Mouse (Mus musculus): ENCODE measurements at regions not wholly inside any gene's neighbourhood (a gene's known extent, or its start where the extent isn't known, plus 50 kb on each side); places are given as distances from the start of the nearest gene placed in this dataset.
"Not testable (repeated sequence)": the region's sequence is repeated elsewhere in the genome, so short reads cannot be mapped to it uniquely, and the experiment has no call there.

DNA sequence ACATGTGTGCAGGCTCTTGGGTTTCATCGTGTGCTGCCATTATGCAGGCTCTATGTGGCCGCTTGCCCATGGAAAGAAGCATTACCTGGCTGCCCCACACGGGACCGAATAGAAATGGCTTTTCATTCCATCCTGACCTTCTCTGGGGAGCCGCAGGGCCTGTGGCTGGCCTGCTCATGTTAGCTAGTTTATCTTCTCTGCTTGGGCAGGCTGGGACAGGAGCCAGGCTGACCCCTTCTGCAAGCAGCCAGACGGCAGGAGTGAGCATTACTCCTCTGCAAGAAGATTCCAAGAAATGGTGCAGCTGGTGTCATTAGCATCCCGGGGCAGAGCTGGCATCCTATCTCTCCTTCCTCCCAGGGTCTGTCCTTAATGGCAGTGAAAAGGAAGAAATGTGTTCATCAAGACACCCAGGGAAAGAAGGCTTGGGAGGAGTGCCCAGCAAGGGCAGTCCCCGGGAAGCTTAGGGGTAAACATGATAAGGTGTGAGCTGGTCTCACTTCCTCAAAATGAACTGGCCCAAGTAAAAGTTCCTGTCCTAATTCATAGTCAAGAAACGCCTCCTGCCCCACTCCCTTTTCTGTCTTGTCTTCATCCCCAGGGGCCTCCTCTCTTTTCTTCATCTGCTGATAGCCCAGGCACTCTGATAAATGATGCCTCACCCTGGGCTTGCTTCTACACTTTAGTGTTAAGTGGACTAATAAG lies 178.9 kb upstream of the Myt1l start:
- H3K9me3 ChIP-seq (replicated peaks; ENCODE audit: control insufficient read depth, insufficient read depth, low read length, poor library complexity, severe bottlenecking), result no peaks in the 10 kb centered on the region
- no peak overlapping the region for H3K9ac ChIP-seq (ENCODE audit: low read depth, poor library complexity, severe bottlenecking)
- TF ChIP-seq CTCF (IDR thresholded peaks at IDR 0.05; ENCODE audit: low read depth, low read length) (no peak), EP300 (IDR thresholded peaks at IDR 0.05; ENCODE audit: insufficient read depth, low read depth, low read length) (no peak), POLR2A (IDR thresholded peaks at IDR 0.05; ENCODE audit: insufficient read depth, low read length) (no peak)
- no peaks in the 10 kb centered on the region for H3K27me3 ChIP-seq (ENCODE audit: control insufficient read depth, insufficient read depth, low read length, poor library complexity, severe bottlenecking)
- H3K4me3 ChIP-seq (ENCODE audit: low read depth, low read length), result no peak overlapping the region
- no peaks in the 10 kb centered on the region for H3K36me3 ChIP-seq (ENCODE audit: control insufficient read depth, insufficient read depth, low read length, poor library complexity, severe bottlenecking)
- H3K4me1 ChIP-seq (ENCODE audit: control insufficient read depth, insufficient read depth, low read length), result no peaks in the 10 kb centered on the region
- H3K27ac ChIP-seq (ENCODE audit: insufficient read depth, low read length), result no peak overlapping the region

DNA sequence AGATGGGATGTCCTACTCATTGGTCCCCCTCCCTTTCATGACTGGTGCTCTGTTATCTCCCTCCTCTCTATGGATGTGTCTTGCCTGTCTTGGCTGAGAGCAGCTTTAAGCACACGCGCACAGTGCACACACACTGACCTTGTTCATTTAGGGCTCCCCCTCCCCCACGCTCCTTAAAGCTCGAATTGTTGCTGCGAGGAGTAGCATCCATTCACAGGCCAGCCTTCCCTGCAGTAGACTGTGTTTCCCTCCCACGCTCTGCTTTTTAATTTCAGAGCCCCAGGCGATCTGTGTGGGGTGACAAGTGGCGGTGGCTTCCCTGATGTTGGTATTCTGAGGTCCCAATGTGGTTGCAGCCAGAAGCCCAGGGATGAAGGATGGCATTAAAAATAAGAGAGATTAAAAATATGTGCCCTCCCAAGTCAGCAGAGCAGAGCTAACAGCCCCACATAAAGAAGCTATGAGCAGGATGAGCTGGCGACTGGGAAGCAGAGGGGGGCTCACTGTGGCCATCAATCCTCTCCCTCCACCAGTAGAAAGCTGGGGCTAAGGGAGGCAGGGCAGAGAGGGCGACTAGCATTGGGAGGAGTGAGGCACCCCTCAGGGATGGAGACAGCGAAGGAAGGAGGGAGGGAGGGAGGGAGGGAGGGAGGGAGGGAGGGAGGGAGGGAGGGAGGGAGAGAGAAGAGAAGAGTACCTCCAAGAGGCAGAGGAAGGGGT lies 174.2 kb upstream of the Myt1l start:
- no peak overlapping the region for H3K4me3 ChIP-seq (ENCODE audit: low read depth, low read length)
- H3K27ac ChIP-seq (ENCODE audit: insufficient read depth, low read length), result no peak overlapping the region
- no peaks in the 10 kb centered on the region for H3K36me3 ChIP-seq (ENCODE audit: control insufficient read depth, insufficient read depth, low read length, poor library complexity, severe bottlenecking)
- TF ChIP-seq EP300 (IDR thresholded peaks at IDR 0.05; ENCODE audit: insufficient read depth, low read depth, low read length), result no peak
- TF ChIP-seq POLR2A (IDR thresholded peaks at IDR 0.05; ENCODE audit: insufficient read depth, low read length), result no peak
- TF ChIP-seq CTCF (IDR thresholded peaks at IDR 0.05; ENCODE audit: low read depth, low read length), result no peak
- H3K9ac ChIP-seq (ENCODE audit: low read depth, poor library complexity, severe bottlenecking), result no peak overlapping the region
- no peaks in the 10 kb centered on the region for H3K9me3 ChIP-seq (replicated peaks; ENCODE audit: control insufficient read depth, insufficient read depth, low read length, poor library complexity, severe bottlenecking)
- peaks cover 2% of the 10 kb centered on the region for H3K4me1 ChIP-seq (ENCODE audit: control insufficient read depth, insufficient read depth, low read length)
- H3K27me3 ChIP-seq (ENCODE audit: control insufficient read depth, insufficient read depth, low read length, poor library complexity, severe bottlenecking), result no peaks in the 10 kb centered on the region

DNA sequence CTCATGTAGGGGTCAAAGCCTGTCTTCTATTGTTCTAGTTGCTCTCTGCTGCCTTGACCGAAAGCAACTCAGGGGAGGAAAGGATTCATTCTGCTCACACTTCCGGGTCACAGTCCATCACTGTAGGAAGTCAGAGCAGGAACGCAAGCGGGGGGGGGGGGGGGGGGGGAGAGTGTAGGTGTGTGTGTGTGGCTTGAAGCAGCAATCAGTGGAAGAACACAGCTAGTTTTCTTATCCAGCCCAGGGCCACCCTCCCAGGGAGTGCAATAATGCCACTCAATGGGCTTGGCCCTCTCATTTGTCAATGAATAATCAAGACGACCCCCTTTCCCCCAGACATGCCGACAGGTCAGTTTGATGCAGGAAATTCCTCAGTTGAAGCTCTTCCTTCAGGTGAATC lies 173.4 kb upstream of the Myt1l start:
- Histone ChIP-seq H3K9ac (ENCODE audit: low read depth, poor library complexity, severe bottlenecking) (no peak overlapping the region), H3K4me1 (ENCODE audit: control insufficient read depth, insufficient read depth, low read length) (peaks cover 2% of the 10 kb centered on the region), H3K9me3 (replicated peaks; ENCODE audit: control insufficient read depth, insufficient read depth, low read length, poor library complexity, severe bottlenecking) (no peaks in the 10 kb centered on the region), H3K27me3 (ENCODE audit: control insufficient read depth, insufficient read depth, low read length, poor library complexity, severe bottlenecking) (no peaks in the 10 kb centered on the region), H3K27ac (ENCODE audit: insufficient read depth, low read length) (no peak overlapping the region), H3K4me3 (ENCODE audit: low read depth, low read length) (no peak overlapping the region), H3K36me3 (ENCODE audit: control insufficient read depth, insufficient read depth, low read length, poor library complexity, severe bottlenecking) (no peaks in the 10 kb centered on the region)
- TF ChIP-seq POLR2A (IDR thresholded peaks at IDR 0.05; ENCODE audit: insufficient read depth, low read length), result no peak
- TF ChIP-seq EP300 (IDR thresholded peaks at IDR 0.05; ENCODE audit: insufficient read depth, low read depth, low read length), result no peak
- no peak for TF ChIP-seq CTCF (IDR thresholded peaks at IDR 0.05; ENCODE audit: low read depth, low read length)

DNA sequence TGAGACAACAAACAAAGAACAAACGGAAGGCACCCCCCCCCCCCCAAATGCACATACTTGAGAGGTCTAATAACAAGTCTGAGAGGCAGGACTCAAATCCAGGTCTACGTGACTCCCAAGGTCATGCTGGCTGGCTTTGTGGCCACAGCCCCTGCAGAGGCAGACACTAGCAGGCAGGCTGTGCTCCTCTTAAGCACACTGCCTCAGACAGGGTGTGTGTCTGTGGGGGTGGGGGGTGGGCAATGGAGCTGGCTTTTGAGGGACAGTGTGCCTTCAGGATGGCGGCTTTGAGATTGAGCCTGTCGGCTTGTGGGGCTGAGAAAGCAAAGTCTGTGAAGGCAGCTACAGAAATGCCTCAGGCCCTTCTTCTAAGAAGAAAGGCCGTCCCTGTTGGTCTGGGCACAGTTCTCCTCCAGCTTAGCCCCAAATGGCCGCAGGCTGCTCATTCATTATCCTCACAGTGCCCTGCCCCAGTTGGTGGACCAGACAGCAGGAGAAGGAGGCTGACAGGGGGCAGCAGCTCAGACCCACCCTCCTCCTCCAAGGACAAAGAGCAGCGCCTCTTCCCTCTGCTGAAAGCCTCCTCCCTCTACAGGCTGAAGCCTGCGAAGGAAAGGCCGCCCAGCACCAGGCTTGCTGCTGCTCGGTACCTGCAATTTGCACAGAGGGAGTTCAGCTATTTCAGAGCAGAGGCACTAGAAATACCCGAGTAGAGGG lies 171.3 kb upstream of the Myt1l start:
- no peak overlapping the region for H3K27ac ChIP-seq (ENCODE audit: insufficient read depth, low read length)
- H3K4me1 ChIP-seq (ENCODE audit: control insufficient read depth, insufficient read depth, low read length), result peaks cover 2% of the 10 kb centered on the region
- no peaks in the 10 kb centered on the region for H3K27me3 ChIP-seq (ENCODE audit: control insufficient read depth, insufficient read depth, low read length, poor library complexity, severe bottlenecking)
- H3K36me3 ChIP-seq (ENCODE audit: control insufficient read depth, insufficient read depth, low read length, poor library complexity, severe bottlenecking), result no peaks in the 10 kb centered on the region
- no peaks in the 10 kb centered on the region for H3K9me3 ChIP-seq (replicated peaks; ENCODE audit: control insufficient read depth, insufficient read depth, low read length, poor library complexity, severe bottlenecking)
- TF ChIP-seq EP300 (IDR thresholded peaks at IDR 0.05; ENCODE audit: insufficient read depth, low read depth, low read length) (no peak), POLR2A (IDR thresholded peaks at IDR 0.05; ENCODE audit: insufficient read depth, low read length) (no peak), CTCF (IDR thresholded peaks at IDR 0.05; ENCODE audit: low read depth, low read length) (no peak)
- H3K4me3 ChIP-seq (ENCODE audit: low read depth, low read length), result no peak overlapping the region
- no peak overlapping the region for H3K9ac ChIP-seq (ENCODE audit: low read depth, poor library complexity, severe bottlenecking)

DNA sequence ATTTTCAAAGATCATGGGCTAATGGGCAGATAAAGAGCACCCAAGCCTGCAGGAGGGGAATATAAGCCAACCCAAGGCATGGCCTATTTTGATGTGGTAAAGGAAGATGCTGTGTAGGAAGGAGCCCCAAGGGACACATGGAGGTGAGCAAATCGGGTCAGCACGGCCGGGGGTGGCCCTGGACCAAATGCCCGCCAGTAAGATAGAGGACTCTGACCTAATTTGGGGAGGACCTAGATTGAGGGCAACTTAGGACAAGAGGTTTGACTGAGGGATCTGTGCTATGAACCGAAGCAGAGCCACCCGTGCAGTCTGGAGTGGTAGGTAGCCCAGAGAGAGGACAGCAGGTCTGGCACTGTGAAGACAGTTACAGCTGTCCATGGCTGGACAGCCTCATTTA lies 166.9 kb upstream of the Myt1l start:
- no peak overlapping the region for H3K9ac ChIP-seq (ENCODE audit: low read depth, poor library complexity, severe bottlenecking)

DNA sequence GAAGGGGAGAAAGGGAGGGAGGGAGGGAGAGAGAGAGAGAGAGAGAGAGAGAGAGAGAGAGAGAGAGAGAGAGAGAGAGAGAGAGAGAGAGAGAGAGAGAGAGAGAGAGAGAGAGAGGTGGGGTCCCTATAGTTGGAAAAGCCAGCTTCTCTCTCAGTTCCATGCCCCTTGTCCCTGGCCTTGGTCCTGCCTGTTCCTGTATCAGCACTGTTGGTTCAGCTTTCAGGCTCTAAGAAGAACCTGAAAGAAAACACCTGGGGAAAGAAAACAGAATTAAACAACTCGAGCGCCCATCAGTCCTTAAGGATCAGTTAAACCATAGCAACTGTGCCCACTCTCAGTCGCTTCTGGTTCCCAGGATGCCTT lies 160.5 kb upstream of the Myt1l start:
- H3K27me3 ChIP-seq (ENCODE audit: control insufficient read depth, insufficient read depth, low read length, poor library complexity, severe bottlenecking); H3K9me3 ChIP-seq (replicated peaks; ENCODE audit: control insufficient read depth, insufficient read depth, low read length, poor library complexity, severe bottlenecking); H3K4me3 ChIP-seq (ENCODE audit: low read depth, low read length); H3K27ac ChIP-seq (ENCODE audit: insufficient read depth, low read length); H3K36me3 ChIP-seq (ENCODE audit: control insufficient read depth, insufficient read depth, low read length, poor library complexity, severe bottlenecking); H3K4me1 ChIP-seq (ENCODE audit: control insufficient read depth, insufficient read depth, low read length); H3K9ac ChIP-seq (ENCODE audit: low read depth, poor library complexity, severe bottlenecking): not testable (repeated sequence)

More for the DNA sequence above, 166.9 kb upstream of the Myt1l start:
- Histone ChIP-seq H3K27ac (ENCODE audit: insufficient read depth, low read length) (no peak overlapping the region), H3K4me1 (ENCODE audit: control insufficient read depth, insufficient read depth, low read length) (peaks cover 2% of the 10 kb centered on the region), H3K36me3 (ENCODE audit: control insufficient read depth, insufficient read depth, low read length, poor library complexity, severe bottlenecking) (no peaks in the 10 kb centered on the region), H3K27me3 (ENCODE audit: control insufficient read depth, insufficient read depth, low read length, poor library complexity, severe bottlenecking) (no peaks in the 10 kb centered on the region; the same call in 1 of the 2 replicates), H3K4me3 (ENCODE audit: low read depth, low read length) (no peak overlapping the region), H3K9me3 (replicated peaks; ENCODE audit: control insufficient read depth, insufficient read depth, low read length, poor library complexity, severe bottlenecking) (no peaks in the 10 kb centered on the region)
- TF ChIP-seq CTCF (IDR thresholded peaks at IDR 0.05; ENCODE audit: low read depth, low read length) (no peak), EP300 (IDR thresholded peaks at IDR 0.05; ENCODE audit: insufficient read depth, low read depth, low read length) (no peak), POLR2A (IDR thresholded peaks at IDR 0.05; ENCODE audit: insufficient read depth, low read length) (no peak)

All from ES-Bruce4 (cell line).